Mouse (Mus musculus) erythroblast, embryonic 14.5 days (primary cell): Measurements from ENCODE around the gene Magi1. TPM values are rescaled to one million over a fixed set of nuclear protein-coding genes. Genes with fewer than 3 reads are reported as not detected.

Source experiments
- H3K27me3 ChIP-seq: 2 replicates; pipeline ENCODE4 v1.6.1; 2012; ENCODE audit warnings: inconsistent platforms; ENCODE audit not compliant: control insufficient read depth
- H3K36me3 ChIP-seq: 2 replicates; pipeline ENCODE4 v1.6.1; 2012; ENCODE audit warnings: mild to moderate bottlenecking, inconsistent platforms; ENCODE audit not compliant: control insufficient read depth
- H3K4me1 ChIP-seq: 2 replicates; pipeline ENCODE4 v1.6.1; 2012; ENCODE audit warnings: inconsistent platforms; ENCODE audit not compliant: control insufficient read depth
- H3K4me3 ChIP-seq: replicated peaks from 2 replicates; pipeline ENCODE3; 2012; ENCODE audit warnings: moderate library complexity, mild to moderate bottlenecking, inconsistent platforms
- H3K9me3 ChIP-seq: 2 replicates; pipeline ENCODE4 v1.6.1; 2012; ENCODE audit warnings: low read length, inconsistent platforms, mixed read lengths; ENCODE audit not compliant: control insufficient read depth
- GATA1 ChIP-seq: IDR thresholded peaks from 2 replicates; pipeline ENCODE4 v1.6.1; 2012; ENCODE audit warnings: low read length, inconsistent platforms, mixed read lengths
- TAL1 ChIP-seq: IDR thresholded peaks from 3 replicates; pipeline ENCODE4 v1.6.1; 2012; ENCODE audit warnings: low read length, inconsistent platforms, mixed read lengths
- polyA plus RNA-seq: library from polyadenylated mRNA; stranded (reverse); fragments of >175 nt; gene quantifications from 2 replicates; pipeline ENCODE4 v1.2.3, GENCODE M21; 2012

Gene Magi1
- polyA plus RNA-seq, 1 experiment = 0.16 TPM

- H3K27me3 ChIP-seq = no peaks in the 10 kb centered on the region
- no peaks in the 10 kb centered on the region for H3K36me3 ChIP-seq
- TF ChIP-seq TAL1 (no peak), GATA1 (no peak)
- no peak overlapping the region for H3K4me3 ChIP-seq
- no peaks in the 10 kb centered on the region for H3K4me1 ChIP-seq
- no peaks in the 10 kb centered on the region for H3K9me3 ChIP-seq
Measured at GRCm38 (mm10) chr6:94141496-94141895, 142.2 kb downstream of the Magi1 start.

- no peaks in the 10 kb centered on the region for H3K4me1 ChIP-seq
- TF ChIP-seq GATA1 (no peak), TAL1 (no peak)
- no peak overlapping the region for H3K4me3 ChIP-seq
- no peaks in the 10 kb centered on the region for H3K9me3 ChIP-seq
- H3K27me3 ChIP-seq = no peaks in the 10 kb centered on the region
- H3K36me3 ChIP-seq = no peaks in the 10 kb centered on the region
Measured at GRCm38 (mm10) chr6:94139952-94140414, 143.7 kb downstream of the Magi1 start.

DNA sequence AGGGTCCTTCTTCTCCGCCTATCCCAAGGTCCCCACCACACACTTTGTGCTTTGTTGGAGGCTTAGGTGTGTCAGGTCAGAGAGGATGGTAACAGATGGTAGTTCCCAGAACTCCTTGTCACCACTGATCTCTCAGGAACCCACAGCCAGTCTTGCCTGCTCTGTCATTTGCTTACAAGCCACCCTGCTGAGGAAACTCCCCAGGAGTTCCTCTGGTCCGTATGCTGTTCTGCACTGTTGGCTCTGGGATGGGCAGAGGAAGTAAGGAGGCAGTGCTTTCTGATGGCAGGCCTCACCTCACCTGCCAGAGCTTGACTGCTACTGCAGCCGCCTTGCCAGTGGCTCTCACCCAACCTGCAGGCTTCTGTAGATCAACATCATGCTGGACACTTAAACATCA lies 147.0 kb downstream of the Magi1 start:
- H3K27me3 ChIP-seq = no peaks in the 10 kb centered on the region
- H3K36me3 ChIP-seq = no peaks in the 10 kb centered on the region
- H3K4me3 ChIP-seq = no peak overlapping the region
- TF ChIP-seq GATA1 (no peak), TAL1 (no peak)
- no peaks in the 10 kb centered on the region for H3K4me1 ChIP-seq
- H3K9me3 ChIP-seq = no peaks in the 10 kb centered on the region

DNA sequence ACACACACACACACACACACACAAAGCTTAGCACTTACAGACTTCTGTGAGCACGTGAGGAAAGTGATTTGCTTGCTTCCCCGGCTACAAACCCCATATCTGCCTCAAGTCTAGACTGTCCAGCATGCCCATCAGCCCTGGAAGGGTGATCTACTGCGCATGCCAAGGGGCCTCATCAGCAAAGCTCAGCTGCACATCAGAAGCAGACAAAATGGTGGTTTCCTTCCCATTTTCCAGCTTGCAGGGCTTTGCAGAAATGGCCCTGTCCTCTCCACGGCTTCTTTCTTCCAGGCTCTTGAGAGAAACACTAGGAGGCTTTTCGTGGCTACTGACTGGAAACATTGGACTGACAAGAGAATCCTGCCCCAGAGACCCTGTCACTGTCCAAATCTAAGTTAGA lies 149.6 kb downstream of the Magi1 start:
- Histone ChIP-seq H3K4me1 (no peaks in the 10 kb centered on the region), H3K36me3 (no peaks in the 10 kb centered on the region), H3K27me3 (no peaks in the 10 kb centered on the region), H3K9me3 (no peaks in the 10 kb centered on the region), H3K4me3 (no peak overlapping the region)
- TF ChIP-seq TAL1 (no peak), GATA1 (no peak)

- TF ChIP-seq TAL1 (no peak), GATA1 (no peak)
- Histone ChIP-seq H3K27me3 (no peaks in the 10 kb centered on the region), H3K9me3 (no peaks in the 10 kb centered on the region), H3K4me1 (peaks cover 6% of the 10 kb centered on the region), H3K4me3 (no peak overlapping the region), H3K36me3 (no peaks in the 10 kb centered on the region)
Measured at GRCm38 (mm10) chr6:94131999-94132398, 151.7 kb downstream of the Magi1 start.

- no peaks in the 10 kb centered on the region for H3K36me3 ChIP-seq
- TF ChIP-seq GATA1 = no peak
- TF ChIP-seq TAL1 = no peak
- H3K9me3 ChIP-seq = no peaks in the 10 kb centered on the region
- H3K4me3 ChIP-seq = no peak overlapping the region
- H3K27me3 ChIP-seq = no peaks in the 10 kb centered on the region
- peaks cover 7% of the 10 kb centered on the region for H3K4me1 ChIP-seq
Measured at GRCm38 (mm10) chr6:94130389-94130788, 153.3 kb downstream of the Magi1 start.

DNA sequence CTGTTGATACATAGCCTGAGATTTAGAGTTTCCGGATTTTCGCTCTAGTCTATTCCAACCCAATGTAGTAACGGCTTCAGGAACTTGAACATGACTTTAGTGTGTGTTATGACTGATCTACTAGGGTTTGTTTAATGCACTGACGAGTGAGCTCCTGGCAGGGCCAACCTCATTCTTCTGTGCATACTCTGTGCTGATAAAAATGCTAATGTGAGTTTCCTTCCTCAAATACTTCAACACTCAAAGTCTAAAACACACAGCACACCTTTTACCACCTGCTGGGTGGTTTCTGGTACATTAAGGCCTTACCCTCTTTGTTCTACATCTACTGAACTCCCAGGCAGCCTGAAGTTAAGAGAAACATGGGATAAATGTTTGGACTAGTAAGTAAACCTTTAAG lies 157.0 kb downstream of the Magi1 start:
- Histone ChIP-seq H3K27me3 (no peaks in the 10 kb centered on the region), H3K36me3 (no peaks in the 10 kb centered on the region)

DNA sequence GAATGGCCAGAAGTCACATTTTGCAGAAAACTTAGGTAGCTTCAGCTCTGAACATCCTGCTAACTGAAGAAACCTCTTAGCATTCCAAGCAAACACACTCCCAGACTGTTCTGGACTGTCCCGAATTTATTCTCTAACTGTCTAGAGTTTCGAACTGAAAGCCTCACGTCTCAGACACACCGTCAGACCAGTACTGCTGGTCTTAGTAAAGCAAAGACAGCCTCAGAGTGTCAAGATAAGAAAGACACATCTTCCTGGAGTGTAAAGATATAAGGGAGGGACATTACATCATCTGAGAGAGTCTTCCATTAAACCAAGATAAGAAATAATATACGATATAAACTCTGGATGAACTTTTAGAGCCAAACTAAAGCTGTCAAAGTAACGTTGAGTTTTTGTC lies 158.6 kb downstream of the Magi1 start:
- Histone ChIP-seq H3K4me3 (no peak overlapping the region), H3K9me3 (no peaks in the 10 kb centered on the region)

More for the DNA sequence above, 157.0 kb downstream of the Magi1 start:
- Histone ChIP-seq H3K4me1 (peaks cover 23% of the 10 kb centered on the region), H3K4me3 (no peak overlapping the region), H3K9me3 (no peaks in the 10 kb centered on the region)
- TF ChIP-seq TAL1 (no peak), GATA1 (no peak)

DNA sequence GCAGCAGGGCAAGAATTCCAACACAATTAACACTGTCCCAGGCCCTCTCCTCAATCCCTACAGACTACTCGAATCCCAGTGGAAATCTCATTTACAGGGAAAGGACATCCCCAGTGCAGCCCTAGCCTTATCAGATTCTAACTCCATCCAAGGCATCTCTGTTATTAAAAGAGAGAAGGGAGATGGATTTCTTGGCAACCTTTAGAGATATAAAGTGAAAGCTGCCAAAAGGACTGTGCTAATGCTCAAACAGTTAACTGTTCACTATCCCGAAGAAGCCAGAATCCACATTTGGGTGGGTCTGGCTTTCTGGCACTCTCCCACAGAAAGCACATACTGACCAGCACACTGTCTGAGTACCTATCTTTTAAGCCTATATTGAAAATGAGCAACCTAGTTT lies 159.4 kb downstream of the Magi1 start:
- H3K9me3 ChIP-seq = no peaks in the 10 kb centered on the region
- H3K4me1 ChIP-seq = peaks cover 23% of the 10 kb centered on the region
- H3K36me3 ChIP-seq = no peaks in the 10 kb centered on the region
- no peaks in the 10 kb centered on the region for H3K27me3 ChIP-seq
- TF ChIP-seq TAL1 = no peak
- TF ChIP-seq GATA1 = no peak
- H3K4me3 ChIP-seq = no peak overlapping the region

More for the DNA sequence above, 158.6 kb downstream of the Magi1 start:
- no peak for TF ChIP-seq GATA1
- TF ChIP-seq TAL1 = no peak
- H3K4me1 ChIP-seq = peaks cover 23% of the 10 kb centered on the region
- no peaks in the 10 kb centered on the region for H3K27me3 ChIP-seq
- no peaks in the 10 kb centered on the region for H3K36me3 ChIP-seq

GRCm38 (mm10) chr6:94122566-94123150 lies 161.1 kb downstream of the Magi1 start:
- H3K36me3 ChIP-seq = no peaks in the 10 kb centered on the region
- no peak overlapping the region for H3K4me3 ChIP-seq
- no peaks in the 10 kb centered on the region for H3K27me3 ChIP-seq
- TF ChIP-seq GATA1 = no peak
- TF ChIP-seq TAL1 = no peak
- no peaks in the 10 kb centered on the region for H3K9me3 ChIP-seq
- peaks cover 17% of the 10 kb centered on the region for H3K4me1 ChIP-seq
